Mouse (Mus musculus) liver, embryonic 14.5 days (tissue): ENCODE measurements around the gene Tlr4. TPM values are rescaled to one million over a fixed set of nuclear protein-coding genes. Genes with fewer than 3 reads are reported as not detected.

Experiments
- ATAC-seq: fragments of 200-750 bp; cut with Nextera tagmentation; 2 replicates; pipeline ENCODE4 v1.8.0; 2017; ENCODE audit warnings: moderate number of reproducible peaks, mild to moderate bottlenecking, moderate library complexity; ENCODE audit not compliant: insufficient read depth
- DNase-seq, 3 experiments: peaks; one replicate each; pipeline ENCODE4 v3.0.0-alpha.2; 2012 to 2013; ENCODE audit warnings: low read depth in 3 of 3, low spot score in 3 of 3
- H3K27ac ChIP-seq: fragments of 300-500 bp; sonication (generic); 2 replicates; pipeline ENCODE4 v1.5.1; 2014; ENCODE audit warnings: moderate library complexity, mild to moderate bottlenecking, control low read depth, inconsistent platforms
- H3K27me3 ChIP-seq: fragments of 300-500 bp; sonication (generic); 2 replicates; pipeline ENCODE4 v1.6.1; 2014; ENCODE audit warnings: mild to moderate bottlenecking, low read length, moderate library complexity; ENCODE audit not compliant: control insufficient read depth, insufficient read depth
- H3K36me3 ChIP-seq: fragments of 300-500 bp; sonication (generic); replicated peaks from 2 replicates; pipeline ENCODE4 v1.6.1; 2014; ENCODE audit warnings: low read depth; ENCODE audit not compliant: control insufficient read depth, insufficient read depth
- H3K4me1 ChIP-seq, 2 experiments: fragments of 200-500 bp in 1 of 2; fragments of 300-500 bp in 1 of 2; sonication (generic) in 1 of 2; replicated peaks; 2 replicates each; pipeline ENCODE4 v1.6.1; 2012 to 2014; ENCODE audit warnings: antibody characterized with exemption in 1 of 2, inconsistent platforms in 1 of 2, low read length in 1 of 2; ENCODE audit not compliant: control insufficient read depth in 2 of 2, insufficient read depth in 2 of 2
- H3K4me2 ChIP-seq: fragments of 300-500 bp; sonication (generic); 2 replicates; pipeline ENCODE4 v1.6.1; 2014; ENCODE audit warnings: low read depth, mild to moderate bottlenecking, control low read depth, moderate library complexity
- H3K4me3 ChIP-seq, 2 experiments: fragments of 200-500 bp in 1 of 2; fragments of 300-500 bp in 1 of 2; sonication (generic) in 1 of 2; 2 replicates each; pipeline ENCODE4 v1.5.1; 2012 to 2014; ENCODE audit warnings: low read depth in 2 of 2, low read length in 2 of 2, mild to moderate bottlenecking in 2 of 2, control low read depth in 1 of 2, inconsistent platforms in 1 of 2, moderate library complexity in 1 of 2; ENCODE audit not compliant: insufficient read depth in 1 of 2
- H3K9ac ChIP-seq: fragments of 300-500 bp; sonication (generic); replicated peaks from 2 replicates; pipeline ENCODE4 v1.6.1; 2014; ENCODE audit warnings: mild to moderate bottlenecking, control low read depth, moderate library complexity
- H3K9me3 ChIP-seq: fragments of 300-500 bp; sonication (generic); 2 replicates; pipeline ENCODE4 v1.6.1; 2016; ENCODE audit warnings: low read length, mixed read lengths; ENCODE audit not compliant: control insufficient read depth
- CTCF ChIP-seq: IDR thresholded peaks from 2 replicates; pipeline ENCODE4 v1.5.1; 2016; ENCODE audit warnings: antibody characterized with exemption, low read depth, control low read depth
- EP300 ChIP-seq: IDR thresholded peaks from 2 replicates; pipeline ENCODE4 v1.6.1; 2016; ENCODE audit warnings: antibody characterized with exemption, low read depth
- WGBS: fragments of 180-500 bp; shearing (Covaris S2); extraction: QIAGEN DNeasy Blood & Tissue Kit; methylation state at CpG from one replicate; pipeline ENCODE4 v1.1.7; 2014; ENCODE audit not compliant: insufficient replicate concordance; 5-methylcytosine and 5-hydroxymethylcytosine counted together
- polyA plus RNA-seq, 2 experiments: library from polyadenylated mRNA; depleted of rRNA in 1 of 2; stranded (reverse) in 1 of 2; unstranded in 1 of 2; fragments of >200 nt; fragmentation: Nextera tagmentation in 1 of 2; extraction: Ambion mirVana in 1 of 2; gene quantifications; 2 replicates each; pipeline versions ENCODE4 v1.2.1 to v1.2.3; 2012 to 2014

The Tlr4 gene
- polyA plus RNA-seq, 2 experiments = 0.68 to 2.5 TPM

DNA sequence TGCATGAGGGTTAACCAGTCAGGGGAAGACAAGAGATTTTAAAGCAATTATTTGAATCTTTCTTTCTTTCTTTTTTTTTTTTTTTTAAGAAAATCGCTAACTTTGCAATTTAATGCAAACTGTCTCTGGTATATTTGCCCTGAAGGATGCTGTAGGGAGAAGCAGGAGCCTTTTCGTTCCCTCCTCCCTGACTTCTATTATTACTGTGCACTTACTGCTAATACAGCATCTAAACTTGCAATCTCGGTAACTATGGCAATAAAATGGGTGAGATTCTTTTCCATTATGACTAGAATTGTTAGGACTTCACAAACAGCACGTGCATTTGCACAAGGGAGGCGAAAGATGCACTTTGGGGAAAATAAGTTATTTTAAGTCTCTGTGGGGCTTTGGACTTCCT is 44.6 kb downstream of the Tlr4 start:
- H3K9ac ChIP-seq = no peak overlapping the region
- H3K4me1 ChIP-seq = no peaks in the 10 kb centered on the region
- 62% methylated on average over 5 of the region's 5 CpGs for WGBS
- H3K9me3 ChIP-seq = no peaks in the 10 kb centered on the region
- TF ChIP-seq CTCF (no peak), EP300 (no peak)
- no peaks in the 10 kb centered on the region for H3K36me3 ChIP-seq
- DNase-seq (no peak), ATAC-seq (no peak)
- no peak overlapping the region for H3K27ac ChIP-seq
- H3K27me3 ChIP-seq = no peaks in the 10 kb centered on the region
- no peak overlapping the region for H3K4me2 ChIP-seq
- H3K4me3 ChIP-seq = no peak overlapping the region

- Histone ChIP-seq H3K36me3 (no peaks in the 10 kb centered on the region), H3K27ac (no peak overlapping the region), H3K4me3 (no peak overlapping the region), H3K9ac (no peak overlapping the region), H3K4me1 (no peaks in the 10 kb centered on the region), H3K27me3 (no peaks in the 10 kb centered on the region), H3K9me3 (no peaks in the 10 kb centered on the region), H3K4me2 (no peak overlapping the region)
- TF ChIP-seq EP300 (no peak), CTCF (no peak)
- no peak for DNase-seq
- no peak for ATAC-seq
These were observed 46.0 kb downstream of the Tlr4 start for GRCm38 (mm10) chr4:66873342-66873741.

GRCm38 (mm10) chr4:66875751-66876150 is 48.4 kb downstream of the Tlr4 start:
- TF ChIP-seq EP300 = no peak
- TF ChIP-seq CTCF = no peak
- no peaks in the 10 kb centered on the region for H3K36me3 ChIP-seq
- whole genome bisulfite sequencing = 49% methylated on average over 4 of the region's 4 CpGs
- ATAC-seq = no peak
- no peak overlapping the region for H3K4me2 ChIP-seq
- H3K27me3 ChIP-seq = no peaks in the 10 kb centered on the region
- no peaks in the 10 kb centered on the region for H3K9me3 ChIP-seq
- H3K27ac ChIP-seq = no peak overlapping the region
- no peak for DNase-seq
- H3K4me3 ChIP-seq = no peak overlapping the region
- no peak overlapping the region for H3K9ac ChIP-seq
- no peaks in the 10 kb centered on the region for H3K4me1 ChIP-seq

- Histone ChIP-seq H3K36me3 (no peaks in the 10 kb centered on the region), H3K4me2 (no peak overlapping the region), H3K27me3 (no peaks in the 10 kb centered on the region), H3K4me3 (no peak overlapping the region), H3K4me1 (no peaks in the 10 kb centered on the region), H3K9me3 (no peaks in the 10 kb centered on the region), H3K27ac (no peak overlapping the region), H3K9ac (no peak overlapping the region)
- TF ChIP-seq CTCF = no peak
- no peak for TF ChIP-seq EP300
- WGBS = 58% methylated on average over 11 of the region's 11 CpGs
- DNase-seq (no peak), ATAC-seq (no peak)
These were observed 50.2 kb downstream of the Tlr4 start for GRCm38 (mm10) chr4:66877609-66878008.

GRCm38 (mm10) chr4:66881496-66881895 is 54.1 kb downstream of the Tlr4 start:
- 72% methylated on average over 1 of the region's 1 CpGs for WGBS
- no peak overlapping the region for H3K9ac ChIP-seq
- ATAC-seq = no peak
- H3K4me3 ChIP-seq = no peak overlapping the region
- no peaks in the 10 kb centered on the region for H3K27me3 ChIP-seq
- H3K27ac ChIP-seq = no peak overlapping the region
- H3K4me1 ChIP-seq = no peaks in the 10 kb centered on the region
- no peak for DNase-seq
- H3K4me2 ChIP-seq = no peak overlapping the region
- no peak for TF ChIP-seq CTCF
- no peak for TF ChIP-seq EP300
- no peaks in the 10 kb centered on the region for H3K36me3 ChIP-seq
- H3K9me3 ChIP-seq = no peaks in the 10 kb centered on the region
